Mouse (Mus musculus) left cerebral cortex, adult 9 months (tissue): Measurements from ENCODE around the gene Ccdc14.
"Not testable (repeated sequence)": the region's sequence is repeated elsewhere in the genome, so short reads cannot be mapped to it uniquely, and the experiment has no call there.

ENCODE experiments used
- DNase-seq, 2 experiments: peaks; one replicate each; pipeline ENCODE4 v3.0.0; 2022; ENCODE audit warnings: low spot score in 2 of 2

The Ccdc14 gene

DNA sequence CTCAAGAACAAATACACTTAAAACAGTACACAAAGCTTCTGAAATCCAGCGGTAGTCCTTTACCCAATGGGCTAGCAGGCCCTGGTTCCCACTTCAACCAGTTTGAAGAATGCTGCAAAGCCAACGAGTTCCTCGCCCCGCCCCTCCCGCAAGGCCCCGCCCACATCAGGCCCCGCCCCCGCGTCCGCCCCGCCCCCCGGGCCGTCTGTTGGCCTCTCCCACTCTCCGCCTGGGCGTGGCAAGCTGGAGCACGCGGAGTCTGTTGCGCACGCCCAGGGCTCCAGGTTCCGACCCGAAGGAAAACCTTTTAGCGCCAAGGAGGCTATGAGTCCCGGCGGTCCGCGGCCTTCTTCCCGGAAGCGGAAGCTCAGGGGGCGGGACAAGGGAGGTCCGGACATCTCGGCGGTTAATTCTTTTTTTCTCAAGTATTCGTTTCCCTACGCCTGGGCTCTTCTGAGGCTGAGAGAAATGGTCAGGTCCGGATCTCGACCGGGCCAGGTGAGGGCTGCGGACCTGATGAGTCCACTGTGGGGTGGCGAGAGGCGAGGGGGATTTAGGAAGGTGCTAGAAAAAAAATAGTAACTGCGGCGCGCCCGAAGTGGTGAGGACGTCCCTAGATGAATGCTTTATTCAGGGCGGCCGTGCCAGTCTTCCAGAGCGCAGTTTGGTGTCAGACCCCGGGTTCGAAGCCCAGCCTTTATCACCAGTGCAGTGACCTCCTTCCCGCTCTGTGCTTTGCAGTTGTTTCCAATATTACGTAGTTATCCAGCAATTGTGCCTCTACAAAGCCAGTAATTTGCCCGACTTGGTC, at the start of gene Ccdc14:
Gene Ccdc14 (plus strand): TSS at position 283 of the 811 bp plus-strand sequence.
- DNase-seq, result peak; percentile 49 to 73

DNA sequence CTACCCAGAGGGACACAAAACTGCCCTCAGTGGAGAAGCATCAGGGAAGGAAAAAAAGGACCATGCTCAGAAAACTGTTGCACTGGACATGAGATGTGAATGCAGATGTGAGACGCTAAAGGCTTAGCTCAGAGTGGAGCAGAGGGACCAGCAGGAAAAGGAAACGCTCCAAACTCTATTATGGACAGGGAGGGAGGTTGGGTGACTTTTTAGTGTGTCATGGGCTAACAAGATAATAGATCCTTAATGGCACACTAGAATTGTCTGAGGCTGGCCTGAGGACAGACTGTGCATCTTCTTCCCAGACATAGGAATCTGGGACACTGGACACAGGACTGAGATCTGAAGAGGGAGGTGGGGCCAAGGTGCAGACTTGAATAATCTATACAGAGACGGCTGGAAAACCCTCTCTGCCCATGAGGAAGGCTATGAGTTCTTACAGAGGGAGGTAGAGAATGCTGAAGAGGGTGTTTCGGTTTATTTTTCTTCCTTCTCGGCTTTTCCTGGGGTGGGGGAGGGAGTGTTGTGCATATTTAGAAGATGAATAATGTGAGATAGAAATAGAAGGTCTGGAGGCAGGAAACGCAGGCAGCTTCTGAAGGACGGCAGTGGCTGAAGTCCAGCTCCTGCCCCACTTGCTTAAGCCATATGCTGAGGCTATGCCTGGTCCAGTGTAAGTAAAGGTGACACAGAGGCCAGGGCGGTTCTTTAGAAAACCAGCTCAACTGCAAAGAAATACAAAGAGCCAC, 46.7 kb upstream of the Ccdc14 start:
- DNase-seq, result peak; percentile 55 to 62

DNA sequence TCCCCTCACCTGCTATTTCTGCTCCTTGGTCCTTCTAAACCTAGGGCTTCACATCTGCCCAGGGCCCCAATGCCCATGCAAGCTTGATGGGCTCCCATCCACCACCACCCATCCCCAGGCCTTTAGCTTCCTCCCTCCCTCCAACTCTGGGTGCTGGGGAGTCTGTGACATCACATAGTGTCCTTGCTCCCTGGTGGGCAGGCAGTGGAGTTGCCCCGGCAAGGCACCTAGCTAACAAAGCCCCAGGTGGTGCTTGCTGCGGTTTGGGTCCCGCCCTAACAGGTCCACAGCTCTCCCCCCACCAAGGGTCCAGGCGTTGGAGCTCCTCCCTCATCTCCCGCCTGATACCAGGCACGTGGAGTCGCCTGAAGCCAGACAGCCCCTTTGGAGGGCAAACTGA, 40.8 kb upstream of the Ccdc14 start, which contains the start of gene Ropn1:
Gene Ropn1 (plus strand): TSS at position 301 of the 400 bp plus-strand sequence.
- no peak for DNase-seq

DNA sequence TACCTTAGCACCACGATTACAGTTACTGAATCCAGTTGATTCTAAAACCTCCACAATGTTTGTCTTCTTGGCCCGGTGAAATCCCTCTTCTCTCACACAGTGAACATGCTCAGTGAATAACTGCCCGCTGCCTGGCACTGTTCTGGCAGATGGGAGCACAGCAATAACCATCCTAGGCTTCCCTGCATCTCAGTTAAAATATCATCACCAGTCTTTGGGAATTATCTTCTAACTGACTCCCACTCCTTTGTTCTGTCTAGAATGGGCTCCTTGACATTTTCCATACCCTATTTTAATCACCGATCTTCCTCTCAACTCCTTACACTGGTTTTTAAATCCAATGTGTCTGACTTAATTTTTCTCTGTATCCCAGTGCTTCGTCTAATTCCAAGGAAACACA, 37.4 kb upstream of the Ccdc14 start:
- peak in 1 of 2 experiments; percentile 11 for DNase-seq

DNA sequence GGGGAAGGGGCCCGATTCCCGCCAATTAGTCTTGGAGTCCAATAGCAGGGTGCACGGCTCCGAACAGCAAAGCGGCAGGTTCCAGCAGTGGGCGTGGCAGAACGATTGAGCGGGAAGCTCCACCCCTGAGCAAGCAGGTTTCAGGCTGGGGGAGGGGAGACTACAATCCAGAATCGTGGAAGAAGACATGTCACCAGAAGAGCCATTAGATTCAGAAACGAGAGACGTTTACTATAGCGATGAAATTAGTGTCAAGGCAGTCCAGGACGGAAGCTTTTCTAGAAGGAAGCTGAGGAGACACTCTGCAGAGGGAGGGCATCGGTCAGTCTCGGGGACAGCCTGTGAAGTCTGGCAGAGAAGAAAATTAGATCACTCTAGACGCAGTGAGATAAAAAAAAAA, 32.9 kb upstream of the Ccdc14 start:
- peak in 1 of 2 experiments; percentile 30 for DNase-seq

DNA sequence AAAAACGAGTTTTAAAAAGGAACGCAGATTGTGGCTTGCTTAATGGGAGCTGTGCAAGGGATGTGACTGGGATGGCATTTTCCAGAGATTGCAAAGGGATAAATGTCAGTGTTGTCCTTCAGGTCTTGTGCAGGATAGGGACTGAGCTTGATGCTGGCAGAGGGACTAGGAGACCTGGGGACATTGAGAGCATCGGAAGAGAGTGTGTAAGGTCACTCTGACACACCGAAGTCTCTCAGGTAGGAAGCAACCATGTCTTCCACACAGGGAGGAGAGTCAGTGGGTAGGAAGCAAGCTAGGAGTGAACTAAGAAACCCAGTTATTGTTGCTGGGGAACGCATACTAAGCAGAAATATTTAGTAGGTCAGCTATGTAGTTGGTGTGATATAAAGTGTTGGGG, 32.4 kb upstream of the Ccdc14 start:
- no peak for DNase-seq

DNA sequence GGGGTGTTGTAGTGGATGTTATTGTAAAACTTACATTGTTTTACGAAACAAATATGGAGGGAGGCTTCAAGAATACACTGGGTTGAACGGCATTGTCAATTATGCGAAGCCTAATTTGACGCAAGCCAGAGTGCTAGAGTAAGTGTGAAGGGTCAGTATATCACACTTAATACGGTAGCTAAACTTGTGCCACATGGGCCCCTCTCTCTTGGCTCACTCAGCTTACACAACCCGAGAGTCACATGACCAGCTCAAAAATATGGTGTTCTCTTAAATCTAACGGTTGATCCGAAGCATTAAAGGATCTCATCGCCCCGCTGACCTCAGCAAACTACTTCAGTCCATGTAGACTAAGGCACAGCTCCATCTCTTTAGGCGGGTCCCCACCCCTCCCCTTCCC, 32.0 kb upstream of the Ccdc14 start:
- no peak for DNase-seq

DNA sequence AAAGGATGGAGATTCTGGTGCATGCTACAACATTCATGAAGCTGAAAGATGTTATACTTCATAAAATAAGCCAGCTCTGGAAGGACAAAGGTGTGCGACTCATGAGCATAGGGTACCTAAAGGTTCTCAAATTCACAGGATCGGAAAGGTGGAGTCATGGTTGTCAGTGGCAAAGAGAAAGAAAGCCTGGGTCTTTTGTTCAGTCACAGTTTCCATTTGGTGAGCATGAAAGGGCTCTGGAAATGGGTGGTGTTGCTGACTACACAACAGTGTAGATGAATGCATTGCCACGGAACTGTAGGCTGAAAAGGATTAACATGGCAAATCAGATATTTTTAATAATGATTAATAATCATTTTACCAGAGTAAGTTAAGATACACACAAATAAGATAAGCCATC, 25.9 kb upstream of the Ccdc14 start:
- DNase-seq, result no peak

DNA sequence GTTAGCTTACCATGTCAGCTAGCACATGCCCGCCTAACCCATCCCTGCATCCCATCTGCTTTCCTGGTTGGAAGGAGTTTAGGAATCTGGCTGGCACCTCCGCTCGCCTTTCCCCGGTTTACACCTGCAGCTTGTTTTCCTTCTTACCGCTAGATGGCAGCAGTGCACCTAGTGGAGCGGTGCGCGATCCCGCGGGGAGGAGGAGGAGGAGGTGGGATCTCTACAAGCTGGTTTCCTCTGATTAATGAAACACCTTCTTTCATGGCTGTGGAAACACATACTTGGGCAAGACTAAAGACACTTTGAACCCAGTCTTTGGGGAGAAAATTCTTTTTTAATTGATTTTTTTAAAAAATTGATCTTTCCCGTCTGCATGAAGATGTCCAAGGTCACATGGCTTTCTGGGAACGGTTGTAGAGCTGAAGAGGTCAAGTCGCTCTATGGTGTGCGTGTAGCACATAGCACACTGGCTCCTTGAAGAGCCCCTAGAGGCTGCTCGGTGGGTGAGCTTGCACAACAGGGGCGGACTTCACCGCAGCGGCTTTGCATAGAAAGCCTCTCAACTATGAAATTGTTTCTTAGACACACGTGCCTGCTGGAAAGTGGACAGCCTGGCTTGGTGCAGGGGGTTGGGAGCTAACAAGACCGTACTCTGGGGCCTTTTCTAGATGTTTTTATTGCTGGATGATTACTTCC, 23.2 kb upstream of the Ccdc14 start:
- DNase-seq, result peak in 1 of 2 experiments; percentile 77

DNA sequence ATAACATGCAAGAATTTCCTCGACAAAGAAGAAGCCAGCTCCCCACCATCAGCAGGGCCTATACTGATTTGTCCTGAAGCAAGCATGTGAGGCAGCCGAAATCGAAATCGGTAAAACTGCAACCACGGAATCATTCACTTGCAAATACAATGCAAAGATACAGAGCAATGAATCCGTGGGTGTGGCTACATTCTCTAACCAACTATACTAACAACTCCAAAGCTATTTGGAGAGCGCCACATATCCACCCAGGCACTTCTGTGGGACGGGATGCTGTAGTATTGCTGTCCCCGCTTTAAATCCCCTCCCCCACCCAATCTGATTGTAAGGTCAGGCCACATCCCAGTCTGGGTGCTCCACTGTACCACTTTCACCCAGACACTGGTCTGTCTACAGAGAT, 22.1 kb upstream of the Ccdc14 start:
- no peak for DNase-seq

DNA sequence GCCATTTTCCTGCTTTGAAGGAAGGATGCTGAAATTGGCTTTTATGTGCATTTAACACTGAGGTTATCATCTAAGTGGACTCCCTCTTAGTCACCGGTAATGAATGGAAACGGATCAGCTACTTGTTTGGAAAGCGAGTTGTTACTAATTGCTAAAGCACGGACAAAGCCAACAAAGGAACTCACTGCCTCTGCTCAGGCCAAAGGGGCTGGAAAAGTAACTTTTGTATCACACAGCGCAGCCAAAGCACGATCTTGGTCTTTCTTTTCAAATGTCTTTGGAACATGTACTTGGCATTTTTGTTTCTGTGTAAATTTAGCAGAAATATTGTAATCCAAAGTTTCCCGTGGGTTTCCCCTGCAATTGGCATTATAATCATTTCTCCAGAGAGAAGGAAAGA, 18.4 kb upstream of the Ccdc14 start:
- DNase-seq, result no peak

DNA sequence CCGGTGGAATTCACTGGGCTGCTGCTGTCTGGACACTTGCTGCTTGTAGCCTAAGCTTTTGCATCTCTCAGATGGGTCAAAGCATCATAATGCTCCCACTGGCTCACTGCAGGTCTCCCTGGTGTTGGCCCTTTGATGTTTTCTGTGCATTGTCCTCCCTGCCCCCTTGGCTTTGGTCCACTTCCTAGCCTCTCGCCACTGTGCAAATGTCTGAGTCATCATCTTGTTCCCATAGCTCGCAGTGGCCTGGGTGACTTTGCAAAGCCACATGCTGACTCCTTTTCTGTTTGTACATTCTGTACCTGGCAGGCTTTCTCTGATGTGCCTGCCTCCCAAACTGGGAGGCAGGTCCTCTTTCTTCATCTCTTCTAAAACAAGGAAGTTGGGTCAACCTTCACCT, 17.6 kb upstream of the Ccdc14 start:
- no peak for DNase-seq

DNA sequence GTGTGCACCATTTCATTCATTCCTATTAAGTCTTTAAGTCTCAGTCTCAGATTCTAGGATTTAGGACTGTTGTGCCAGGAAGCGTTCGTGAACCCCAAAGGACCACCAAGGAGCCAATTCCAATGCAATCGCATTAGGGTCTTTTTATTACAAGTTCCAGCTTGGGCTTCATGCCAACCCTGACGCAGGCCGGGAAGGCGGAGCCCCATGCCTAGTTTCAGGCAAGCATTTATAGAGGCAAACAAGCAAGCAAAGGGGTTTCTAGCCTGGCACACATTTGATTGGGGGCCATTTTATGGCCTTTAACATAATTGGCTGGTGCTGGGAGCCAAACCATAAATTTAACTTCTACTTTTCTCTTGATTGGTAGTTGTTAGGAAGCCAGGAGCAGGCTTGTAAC, 16.1 kb upstream of the Ccdc14 start:
- no peak for DNase-seq

DNA sequence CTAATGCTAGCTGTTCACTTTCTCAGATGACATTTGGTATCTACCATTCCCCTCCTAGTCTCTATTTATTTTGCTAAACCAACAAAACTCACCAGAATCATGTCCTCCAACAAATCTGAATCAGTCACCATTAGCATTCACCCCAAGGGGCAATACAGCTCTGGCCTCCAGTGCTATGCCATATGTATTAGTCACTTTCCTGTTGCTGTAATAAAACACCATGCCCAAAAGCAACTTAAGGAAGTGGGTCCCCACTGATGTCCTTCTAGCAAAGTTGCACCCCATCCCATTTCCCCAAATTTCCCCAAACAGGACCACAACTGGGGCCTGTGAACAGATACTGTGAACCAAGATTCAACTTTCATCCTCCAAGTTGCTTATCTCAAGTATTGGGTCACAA, 8.6 kb upstream of the Ccdc14 start:
- DNase-seq, result no peak

DNA sequence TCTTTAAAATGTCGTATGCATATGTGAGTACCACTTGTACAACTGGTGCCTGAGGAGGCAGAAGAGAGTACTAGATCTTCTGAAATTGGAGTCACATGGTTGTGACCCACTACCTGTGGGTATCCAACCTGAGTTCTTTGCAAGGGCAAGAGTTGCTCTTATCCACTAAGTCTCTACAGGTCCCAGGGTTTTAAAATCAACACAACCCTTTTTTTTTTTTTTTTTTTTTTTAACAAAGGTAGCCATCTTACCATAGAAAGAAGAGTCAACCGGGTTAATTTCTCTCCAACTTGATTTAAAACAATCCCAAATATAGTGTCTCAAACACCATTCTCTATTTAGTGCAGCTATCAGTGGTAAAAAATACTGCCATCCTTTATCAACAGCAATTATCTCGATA, 537 bp upstream of the Ccdc14 start:
- DNase-seq, result no peak

DNA sequence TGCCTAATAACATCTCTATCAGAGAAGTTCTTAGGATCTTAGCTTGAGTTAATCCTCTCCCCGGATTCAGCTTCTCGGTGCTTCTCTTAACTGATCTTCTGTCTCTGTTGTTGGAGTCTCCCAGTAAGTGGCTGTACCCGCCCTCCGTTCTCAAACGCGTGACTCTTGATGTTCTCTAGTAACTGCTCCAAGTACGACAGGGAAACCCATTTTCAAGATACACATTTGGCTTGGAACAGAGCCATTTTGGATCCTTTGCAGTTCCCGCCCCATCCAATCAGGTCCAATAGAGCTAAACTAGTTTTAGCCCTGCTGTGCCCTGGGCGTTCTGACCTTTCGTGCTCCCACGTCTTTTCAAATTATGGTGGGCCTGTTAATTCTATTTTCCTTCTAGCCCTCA, 740 bp downstream of the Ccdc14 start:
- DNase-seq, result no peak

DNA sequence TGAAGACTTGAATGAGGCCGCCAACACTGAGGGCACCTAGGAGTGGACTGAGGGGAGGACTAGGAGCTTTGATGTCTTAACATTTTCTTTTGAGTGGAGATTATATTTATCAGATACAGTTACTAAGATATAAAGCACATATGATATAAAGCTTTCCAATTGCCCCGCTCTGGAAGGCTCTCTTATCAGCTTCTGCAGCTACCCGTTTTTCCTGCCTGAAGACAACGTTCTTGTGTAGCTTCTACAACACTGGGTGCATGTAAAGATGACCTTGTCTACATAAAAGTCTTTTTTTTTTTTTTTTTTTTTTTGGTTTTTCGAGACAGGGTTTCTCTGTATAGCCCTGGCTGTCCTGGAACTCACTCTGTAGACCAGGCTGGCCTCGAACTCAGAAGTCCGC, 4.1 kb downstream of the Ccdc14 start:
- no peak for DNase-seq

DNA sequence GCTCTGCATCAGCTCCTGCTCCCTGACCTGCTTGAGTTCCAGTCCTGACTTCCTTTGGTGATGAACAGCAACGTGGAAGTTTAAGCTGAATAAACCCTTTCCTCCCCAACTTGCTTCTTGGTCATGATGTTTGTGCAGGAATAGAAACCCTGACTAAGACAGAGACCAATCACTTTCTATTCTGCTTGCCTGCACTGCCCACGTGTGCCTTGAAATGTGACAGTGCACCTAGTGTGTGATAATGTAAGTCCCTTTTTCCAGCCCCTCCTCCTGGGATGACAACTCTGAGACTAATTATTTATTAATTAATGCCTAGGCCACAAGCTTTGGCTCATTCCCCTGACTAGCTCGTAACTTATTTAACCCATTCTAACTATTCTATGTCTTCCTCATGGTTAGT, 8.3 kb downstream of the Ccdc14 start:
- not testable (repeated sequence) for DNase-seq

DNA sequence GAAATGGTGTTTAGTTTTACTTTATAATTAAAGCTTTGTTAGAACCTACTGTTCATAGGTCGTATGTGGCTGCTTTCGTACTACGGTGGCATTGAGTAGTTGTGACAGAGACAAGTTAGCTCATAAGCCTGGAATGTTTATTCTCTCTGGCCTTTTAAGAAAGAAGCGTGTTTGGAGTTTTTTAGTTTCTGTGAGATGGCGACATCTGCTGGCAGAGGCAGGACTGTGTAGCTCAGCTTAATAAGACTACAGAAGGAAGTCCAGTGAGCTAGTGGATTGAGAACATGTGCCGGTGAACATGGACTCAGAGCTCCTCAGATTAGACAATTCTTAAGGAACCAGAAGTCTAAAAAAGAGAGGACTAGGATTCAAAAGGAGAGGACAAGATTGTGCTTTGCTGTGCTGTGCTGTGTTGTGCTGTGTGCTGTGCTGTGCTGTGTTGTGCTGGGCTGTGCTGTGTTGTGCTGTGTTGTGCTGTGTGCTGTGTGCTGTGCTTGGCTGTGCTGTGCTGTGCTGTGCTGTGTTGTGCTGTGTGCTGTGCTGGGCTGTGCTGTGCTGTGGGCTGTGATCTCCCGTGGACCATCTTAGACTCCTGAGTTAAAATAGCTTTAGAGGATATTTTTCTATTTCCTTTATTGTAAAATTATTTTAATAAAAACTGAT, 9.9 kb downstream of the Ccdc14 start:
- DNase-seq, result peak in 1 of 2 experiments; percentile 85

DNA sequence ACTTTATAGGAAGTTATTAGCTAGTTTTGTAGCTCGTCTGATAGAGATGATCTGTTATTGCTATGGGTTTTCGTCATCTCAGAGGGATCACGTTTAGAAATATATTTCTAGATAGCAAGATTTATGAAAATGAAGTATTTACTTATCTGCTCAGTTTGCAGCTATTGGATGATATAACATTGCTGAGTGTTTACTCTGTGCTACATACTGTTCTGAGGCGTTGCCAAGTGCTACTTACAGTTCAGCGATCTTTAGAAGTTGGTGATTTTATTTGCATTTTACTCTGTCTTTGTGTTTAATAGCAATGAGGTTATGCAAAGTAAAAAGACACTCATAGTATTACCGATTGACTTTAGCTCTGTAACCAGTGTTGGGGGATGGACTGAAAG, 10.4 kb downstream of the Ccdc14 start:
- DNase-seq, result no peak

DNA sequence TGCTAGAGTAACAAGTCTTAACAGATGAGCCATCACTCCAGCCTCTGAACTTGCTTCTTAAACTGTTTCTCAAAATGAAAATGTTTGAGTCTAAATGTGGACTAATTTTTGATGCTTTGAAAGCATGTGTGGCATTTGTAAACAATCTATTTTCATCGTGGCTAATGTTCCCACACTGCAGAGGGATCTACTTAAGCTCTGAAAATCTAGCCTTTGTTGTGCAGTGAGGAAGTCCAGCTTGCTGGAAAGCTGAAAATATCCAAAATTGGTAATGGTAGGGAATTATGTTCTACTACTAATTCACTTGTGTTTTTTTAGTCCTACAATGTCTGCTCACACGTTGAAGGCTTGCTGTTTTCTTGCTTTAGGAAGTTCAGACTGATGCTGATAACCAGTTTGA, 15.6 kb downstream of the Ccdc14 start:
- no peak for DNase-seq

DNA sequence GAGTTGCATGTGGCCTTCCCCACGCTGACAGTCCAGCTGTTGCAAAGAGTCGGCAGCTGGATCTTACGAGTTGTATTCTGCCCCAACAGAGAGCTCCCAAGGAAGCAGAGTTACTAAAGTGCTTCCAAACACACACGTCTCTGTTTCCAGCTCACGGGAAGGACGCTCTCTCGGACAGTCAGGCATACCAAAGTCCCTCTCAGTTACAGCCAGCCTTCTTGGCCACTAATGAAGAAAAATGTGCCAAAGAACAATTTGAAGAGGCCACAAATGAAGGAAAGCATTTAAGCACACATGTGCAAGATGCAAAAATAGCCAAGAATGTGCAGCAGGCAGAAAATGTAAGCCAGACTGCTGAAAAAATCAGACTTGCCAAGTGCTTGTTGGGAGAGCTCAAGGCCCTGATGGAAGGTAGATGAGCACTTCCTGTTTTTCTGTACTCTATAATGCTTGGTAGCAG, 16.1 kb downstream of the Ccdc14 start:
- peak in 1 of 2 experiments; percentile 14 for DNase-seq
